Mouse (Mus musculus) limb, embryonic 15.5 days (tissue): Measurements from ENCODE around the gene Incenp. TPM values are rescaled to one million over a fixed set of nuclear protein-coding genes. Genes with fewer than 3 reads are reported as not detected.
A peak's percentile ranks its signal among the peaks of the same experiment; 100 is the strongest.
"Not testable (repeated sequence)": the region's sequence is repeated elsewhere in the genome, so short reads cannot be mapped to it uniquely, and the experiment has no call there.

Experiments
- ATAC-seq: fragments of 200-750 bp; cut with Nextera tagmentation; 2 replicates; pipeline ENCODE4 v1.8.0; 2017; ENCODE audit warnings: low read depth, moderate TSS enrichment; ENCODE audit not compliant: insufficient number of reproducible peaks, low FRiP score, low TSS enrichment
- H3K27ac ChIP-seq: fragments of 300-500 bp; sonication (generic); 2 replicates; pipeline ENCODE4 v1.5.1; 2015; ENCODE audit warnings: moderate library complexity, mild to moderate bottlenecking, inconsistent platforms
- H3K27me3 ChIP-seq: fragments of 300-500 bp; sonication (generic); 2 replicates; pipeline ENCODE4 v1.6.1; 2015; ENCODE audit warnings: inconsistent platforms
- H3K36me3 ChIP-seq: fragments of 300-500 bp; sonication (generic); 2 replicates; pipeline ENCODE4 v1.6.1; 2015; ENCODE audit warnings: inconsistent platforms
- H3K4me1 ChIP-seq: fragments of 300-500 bp; sonication (generic); 2 replicates; pipeline ENCODE4 v1.6.1; 2015; ENCODE audit warnings: inconsistent platforms
- H3K4me2 ChIP-seq: fragments of 300-500 bp; sonication (generic); 2 replicates; pipeline ENCODE4 v1.6.1; 2015; ENCODE audit warnings: mild to moderate bottlenecking, inconsistent platforms
- H3K4me3 ChIP-seq: fragments of 300-500 bp; sonication (generic); 2 replicates; pipeline ENCODE4 v1.5.1; 2015; ENCODE audit warnings: mild to moderate bottlenecking, inconsistent platforms
- H3K9ac ChIP-seq: fragments of 300-500 bp; sonication (generic); 2 replicates; pipeline ENCODE4 v1.6.1; 2015; ENCODE audit warnings: inconsistent platforms
- H3K9me3 ChIP-seq: fragments of 300-500 bp; sonication (generic); 2 replicates; pipeline ENCODE4 v1.6.1; 2016; ENCODE audit warnings: inconsistent platforms
- WGBS: fragments of 180-500 bp; shearing (Covaris S2); methylation state at CpG from one replicate; pipeline ENCODE4 v1.1.7; 2015; 5-methylcytosine and 5-hydroxymethylcytosine counted together
- microRNA-seq: library from miRNA; unstranded; fragments of <30 nt; microRNA quantifications from one replicate; pipeline ENCODE4, GENCODE M21; 2016
- polyA plus RNA-seq: library from polyadenylated mRNA; unstranded; fragments of >200 nt; fragmentation: Nextera tagmentation; extraction: Ambion mirVana; gene quantifications from 2 replicates; pipeline ENCODE4 v1.2.1, GENCODE M21; 2015

The Incenp gene
- polyA plus RNA-seq, 1 experiment from 2014 or later = 90.5 TPM

DNA sequence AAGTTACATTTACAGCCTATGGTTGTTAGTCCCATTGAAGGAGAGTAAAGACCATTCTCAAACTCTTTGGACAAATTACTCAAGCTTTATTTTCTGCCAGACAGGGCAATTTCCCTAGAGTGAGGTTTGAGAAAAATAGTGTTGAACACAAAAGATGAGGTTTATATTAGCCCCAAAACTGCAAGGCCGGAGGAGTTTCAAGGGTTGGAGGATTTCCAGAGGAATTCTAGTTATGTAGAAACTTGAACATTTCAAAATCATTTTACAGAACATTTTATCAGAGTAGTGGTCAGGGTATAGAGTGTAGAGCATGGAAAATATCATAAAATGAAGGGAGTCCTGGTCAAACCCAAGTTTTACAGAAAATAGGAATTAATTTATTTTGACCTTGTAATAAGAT lies 34.5 kb downstream of the Incenp start:
- 22% methylated on average over 1 of the region's 1 CpGs for WGBS
- no peak for ATAC-seq
- no peaks in the 10 kb centered on the region for H3K27me3 ChIP-seq
- H3K9ac ChIP-seq = no peak overlapping the region
- H3K36me3 ChIP-seq = no peaks in the 10 kb centered on the region
- no peaks in the 10 kb centered on the region for H3K4me1 ChIP-seq
- no peaks in the 10 kb centered on the region for H3K9me3 ChIP-seq
- H3K4me2 ChIP-seq = no peak overlapping the region
- H3K4me3 ChIP-seq = no peak overlapping the region
- H3K27ac ChIP-seq = no peak overlapping the region

DNA sequence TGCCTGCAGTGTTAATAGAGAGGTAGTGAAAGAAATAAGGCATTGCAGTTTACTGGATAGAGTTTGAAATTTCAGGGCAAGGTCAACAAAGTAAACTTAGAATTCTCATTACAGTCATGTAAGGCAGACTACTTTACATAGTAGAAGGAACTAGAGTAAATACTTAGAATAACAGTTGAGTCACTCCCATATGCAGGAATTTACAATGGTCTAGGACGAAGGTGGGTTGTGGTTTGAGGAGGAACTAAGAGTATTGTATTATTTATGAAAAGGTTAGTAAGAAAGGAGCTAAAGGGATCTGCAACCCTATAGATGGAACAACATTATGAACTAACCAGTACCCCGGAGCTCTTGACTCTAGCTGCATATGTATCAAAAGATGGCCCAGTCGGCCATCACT lies 38.5 kb downstream of the Incenp start:
- not testable (repeated sequence) for H3K27me3 ChIP-seq, H3K4me1 ChIP-seq, H3K9me3 ChIP-seq, H3K4me2 ChIP-seq, ATAC-seq, H3K27ac ChIP-seq, H3K9ac ChIP-seq, H3K4me3 ChIP-seq, H3K36me3 ChIP-seq
- WGBS = 84% methylated on average over 3 of the region's 3 CpGs

DNA sequence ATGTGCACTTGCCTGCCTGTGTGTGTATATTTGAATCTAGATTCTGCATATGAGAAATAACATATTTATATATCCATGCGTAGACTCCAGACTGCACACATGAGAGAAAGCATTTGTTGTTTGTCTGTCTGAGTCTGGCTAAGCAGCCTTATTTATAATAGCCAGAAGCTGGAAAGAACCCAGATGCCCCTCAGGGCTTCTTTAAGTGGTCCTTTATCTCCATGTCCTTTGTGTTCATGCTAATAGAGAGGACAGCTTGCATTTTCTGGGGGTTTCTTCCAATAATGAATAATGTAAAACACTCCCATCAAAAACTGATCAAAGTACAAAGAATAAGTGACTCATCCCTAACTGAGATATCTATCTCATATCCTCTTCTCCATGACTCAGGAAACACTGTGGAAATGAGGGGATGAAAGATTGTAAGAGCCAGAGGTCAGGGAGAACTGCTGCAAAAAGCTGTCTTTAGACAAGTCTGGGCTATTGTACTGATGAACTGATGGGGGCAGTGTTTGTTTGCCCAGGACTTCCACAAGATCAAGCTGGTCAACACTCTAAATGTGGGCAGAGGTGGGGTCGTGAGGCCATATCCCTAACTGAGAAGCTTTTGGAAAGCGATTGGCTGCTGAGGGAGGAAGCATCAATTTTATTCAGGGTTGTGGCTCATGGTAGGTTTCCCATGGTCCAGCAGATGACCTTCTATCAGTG lies 49.8 kb downstream of the Incenp start:
- H3K9me3 ChIP-seq, H3K36me3 ChIP-seq, H3K4me1 ChIP-seq, H3K9ac ChIP-seq, H3K27ac ChIP-seq, H3K4me2 ChIP-seq, ATAC-seq, H3K27me3 ChIP-seq, H3K4me3 ChIP-seq: not testable (repeated sequence)
- WGBS = 69% methylated on average over 3 of the region's 3 CpGs

- H3K4me3 ChIP-seq = no peak within 1 kb of the TSS
- no peaks in the 10 kb centered on the region for H3K4me1 ChIP-seq
- H3K9me3 ChIP-seq = no peaks in the 10 kb centered on the region
- H3K27me3 ChIP-seq = no peaks in the 10 kb centered on the region
- 73% methylated on average over 2 of the region's 2 CpGs for WGBS
- H3K4me2 ChIP-seq = no peak within 1 kb of the TSS
- no peaks in the 10 kb centered on the region for H3K36me3 ChIP-seq
- H3K27ac ChIP-seq = no peak within 1 kb of the TSS
- no peak within 1 kb of the TSS for H3K9ac ChIP-seq
- ATAC-seq = no peak
These were observed 52.1 kb downstream of the Incenp start, which contains the start of gene Scgb2a2 for GRCm38 (mm10) chr19:9847262-9847661. TSS of gene Scgb2a2 (plus strand) at chr19:9847562.

DNA sequence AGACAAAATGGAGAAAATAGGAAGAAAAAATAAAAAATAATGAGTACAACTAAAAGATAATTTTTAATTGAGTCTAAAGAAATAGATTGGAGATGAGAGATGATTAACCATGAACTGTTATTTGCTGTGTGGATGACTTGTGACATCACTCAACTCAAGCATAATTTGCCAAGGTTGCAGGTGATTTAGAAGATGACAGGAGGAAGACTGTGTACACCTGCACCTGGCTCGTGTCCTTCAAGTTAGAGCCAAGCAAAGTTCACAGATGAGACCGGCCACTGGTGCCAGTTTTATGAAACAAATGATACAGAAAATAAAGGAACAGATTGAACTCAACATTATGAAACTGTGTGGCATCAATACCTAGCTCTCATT lies 62.0 kb downstream of the Incenp start:
- 55% methylated on average over 2 of the region's 2 CpGs for WGBS
- H3K4me3 ChIP-seq = no peak overlapping the region
- H3K36me3 ChIP-seq = no peaks in the 10 kb centered on the region
- no peak overlapping the region for H3K4me2 ChIP-seq
- no peaks in the 10 kb centered on the region for H3K4me1 ChIP-seq
- ATAC-seq = no peak
- no peaks in the 10 kb centered on the region for H3K9me3 ChIP-seq
- no peaks in the 10 kb centered on the region for H3K27me3 ChIP-seq
- H3K9ac ChIP-seq = no peak overlapping the region
- no peak overlapping the region for H3K27ac ChIP-seq

DNA sequence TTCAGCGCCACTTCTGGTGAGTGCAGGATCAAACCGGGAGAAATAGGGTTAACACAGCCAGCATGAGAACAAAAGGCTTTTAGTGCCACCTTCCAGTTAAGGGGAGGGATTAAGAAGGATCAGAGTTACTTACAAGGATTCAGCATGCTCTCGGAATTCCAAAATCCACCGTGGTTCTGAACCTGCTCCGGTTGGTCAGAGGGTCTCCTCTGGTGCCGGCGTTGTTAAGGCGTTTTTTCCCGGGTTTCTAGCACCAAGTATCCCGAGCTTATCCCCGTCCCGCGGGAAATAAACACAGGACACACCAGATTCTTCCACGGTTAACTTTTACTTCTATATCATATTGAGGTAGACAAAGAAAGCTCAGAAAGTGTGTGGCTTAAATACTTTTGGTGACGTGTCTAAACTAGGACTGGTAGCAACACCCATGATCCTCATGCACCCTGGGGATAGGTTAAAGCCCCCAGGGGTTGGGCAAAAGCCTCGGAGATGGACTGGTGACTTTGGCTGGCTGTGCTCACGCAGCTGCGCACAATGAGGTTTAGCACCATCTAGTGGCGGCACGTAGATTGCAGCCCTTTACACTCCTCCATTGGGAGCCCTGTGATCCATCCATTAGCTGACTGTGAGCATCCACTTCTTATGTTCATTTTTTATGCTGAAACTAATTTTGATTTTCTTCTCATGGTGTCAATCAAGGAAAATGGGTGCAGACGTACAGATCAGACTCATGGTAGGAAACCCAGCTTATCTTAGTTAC lies 62.6 kb downstream of the Incenp start:
- not testable (repeated sequence) for H3K4me1 ChIP-seq, H3K9ac ChIP-seq

More for the DNA sequence above, 62.6 kb downstream of the Incenp start:
- not testable (repeated sequence) for H3K27ac ChIP-seq, H3K9me3 ChIP-seq, H3K36me3 ChIP-seq, H3K27me3 ChIP-seq
- WGBS = 14% methylated on average over 19 of the region's 21 CpGs
- ATAC-seq = peak; percentile 72; the same call in 1 of the 2 replicates
- Histone ChIP-seq H3K4me3 (peak overlapping the region; percentile 36), H3K4me2 (peak overlapping the region; percentile 31)

Small RNAs within 50 kb of the gene (microRNA-seq; reads per million reads assigned to microRNA genes)
- gene Gm22369 (not detected), gene Gm24484 (not detected)

Other genes with a start within 250 kb of the Incenp start
- gene Scgb2a2, start 52.0 kb downstream of the Incenp start, polyA plus RNA-seq = not detected in 2 replicates
- 1,462 and 1,539 TPM in 2 replicates for gene Fth1, start 81.0 kb upstream of the Incenp start, polyA plus RNA-seq
- gene Best1, start 102.1 kb upstream of the Incenp start, polyA plus RNA-seq = 1.9 and 2.1 TPM in 2 replicates
- 44.8 and 45.1 TPM in 2 replicates for gene Rab3il1, start 102.1 kb upstream of the Incenp start, polyA plus RNA-seq
- gene Fads3, start 142.0 kb upstream of the Incenp start, polyA plus RNA-seq = 12.7 and 17.1 TPM in 2 replicates
- gene Fads2, start 202.2 kb upstream of the Incenp start, polyA plus RNA-seq = 63.8 and 65.8 TPM in 2 replicates